Mouse (Mus musculus) liver, postnatal 0 days (tissue): ENCODE measurements around the gene Mapt.

Experiments
- CTCF ChIP-seq: sonication (generic); IDR thresholded peaks from 2 replicates; pipeline ENCODE4 v1.5.1; 2016; ENCODE audit warnings: antibody characterized with exemption, low read depth
- EP300 ChIP-seq: IDR thresholded peaks from 2 replicates; pipeline ENCODE4 v1.6.1; 2016; ENCODE audit warnings: antibody characterized with exemption, low read depth, mild to moderate bottlenecking

GRCm38 (mm10) chr11:104311643-104312042 is 80.5 kb downstream of the Mapt start:
- TF ChIP-seq CTCF (peak; percentile 67), EP300 (no peak)
